Mouse (Mus musculus) liver, postnatal 0 days (tissue): ENCODE data around the gene Fpgs.

Source experiments
- CTCF ChIP-seq: sonication (generic); IDR thresholded peaks from 2 replicates; pipeline ENCODE4 v1.5.1; 2016; ENCODE audit warnings: antibody characterized with exemption, low read depth
- EP300 ChIP-seq: IDR thresholded peaks from 2 replicates; pipeline ENCODE4 v1.6.1; 2016; ENCODE audit warnings: antibody characterized with exemption, low read depth, mild to moderate bottlenecking

DNA sequence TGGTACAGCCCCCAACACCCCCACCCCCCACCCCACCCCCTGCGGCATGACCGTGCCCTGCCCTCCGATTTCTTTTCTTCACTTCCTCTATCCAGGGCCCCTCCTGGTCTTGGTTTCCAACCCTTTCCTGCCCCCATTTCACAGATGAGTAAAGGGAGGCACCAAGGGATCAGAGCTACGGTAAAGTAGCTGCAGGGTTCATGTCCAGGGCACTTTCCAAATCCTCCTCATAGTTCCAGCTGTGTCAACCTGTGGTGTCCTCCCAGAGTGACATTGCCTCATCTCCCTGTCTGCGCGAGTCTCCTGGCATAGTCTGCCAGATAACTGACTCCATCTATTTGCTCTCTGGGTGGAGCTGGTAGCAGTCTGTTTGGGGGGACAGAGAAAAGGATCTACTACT, 38.1 kb downstream of the Fpgs start:
- no peak for TF ChIP-seq CTCF
- TF ChIP-seq EP300, result no peak
